Mouse (Mus musculus): ENCODE data around the gene Areg.

The Areg gene

GRCm38 (mm10) chr5:91166601-91167000, 27.2 kb downstream of the Areg start:
- no peak for DNase-seq (ENCODE audit: low read depth, low spot score)

- no peak for DNase-seq (ENCODE audit: low read depth, low spot score)
These were observed 37.0 kb downstream of the Areg start for GRCm38 (mm10) chr5:91176397-91176796.

DNA sequence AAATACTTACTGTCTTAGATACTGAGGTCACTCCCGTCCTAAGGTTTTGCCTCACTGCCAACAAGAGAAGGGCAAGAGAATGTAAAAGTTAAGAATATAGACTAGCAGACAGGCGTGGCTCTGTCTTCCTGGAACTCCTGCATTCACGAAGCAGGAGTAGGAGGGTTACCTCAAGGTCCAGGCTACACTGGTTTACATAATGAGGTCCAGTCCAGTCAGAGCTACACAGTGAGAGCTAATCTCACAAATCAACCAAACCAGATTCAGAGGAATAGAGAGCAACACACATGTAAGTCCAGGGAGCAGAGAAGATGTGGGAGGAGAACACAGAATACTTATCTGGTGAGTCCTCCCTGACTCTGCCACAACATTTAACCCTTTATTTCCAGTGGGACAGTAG, 55.2 kb downstream of the Areg start:
- no peak for DNase-seq (ENCODE audit: low read depth, low spot score)

All from brain, adult 2 months (tissue).